Mouse (Mus musculus): ENCODE measurements around the gene Fam193a. TPM values are rescaled to one million over a fixed set of nuclear protein-coding genes. Genes with fewer than 3 reads are reported as not detected.

Fam193a gene
- total and polyA plus RNA-seq, 2 experiments from 2014 or later, result 12.4 to 53.3 TPM

GRCm38 (mm10) chr5:34330136-34330535 lies 39.6 kb upstream of the Fam193a start:
- 86% methylated on average over 2 of the region's 2 CpGs for WGBS
- Histone ChIP-seq H3K4me1 (ENCODE audit: insufficient read depth, low read length) (peaks cover 6% of the 10 kb centered on the region), H3K9me3 (ENCODE audit: low read length) (no peaks in the 10 kb centered on the region), H3K4me2 (ENCODE audit: low read depth, low read length, poor library complexity, severe bottlenecking) (no peak overlapping the region), H3K27me3 (ENCODE audit: insufficient read depth, low read length) (no peaks in the 10 kb centered on the region), H3K27ac (ENCODE audit: low read depth, low read length) (no peak overlapping the region), H3K36me3 (ENCODE audit: insufficient read depth, low read length) (no peaks in the 10 kb centered on the region), H3K4me3 (ENCODE audit: low read depth, low read length) (no peak overlapping the region), H3K9ac (replicated peaks; ENCODE audit: low read length, poor library complexity, severe bottlenecking) (no peak overlapping the region)
- ATAC-seq (ENCODE audit: low FRiP score), result no peak
- no peak for DNase-seq (ENCODE audit: low spot score)
- no peak for TF ChIP-seq CTCF (IDR thresholded peaks at IDR 0.05)

DNA sequence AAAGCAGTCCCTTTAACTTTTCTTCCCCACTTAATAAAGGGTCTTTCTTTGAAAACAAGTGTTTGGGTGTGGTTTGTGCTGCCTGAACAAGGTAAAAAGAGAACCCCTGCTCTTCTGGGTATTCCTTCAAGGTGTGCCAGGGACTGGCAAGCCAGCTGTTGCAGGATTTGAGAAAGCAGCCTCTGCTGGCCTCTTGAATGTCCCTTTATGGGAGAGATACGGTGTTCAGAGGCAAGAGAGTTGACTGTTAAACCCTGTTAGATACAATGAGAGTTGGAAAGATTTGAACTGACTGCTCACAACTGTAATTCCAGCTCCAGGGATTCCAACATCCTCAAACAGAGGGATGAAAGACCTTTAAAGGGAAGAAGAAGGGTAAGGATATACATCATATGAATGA lies 35.7 kb upstream of the Fam193a start:
- Histone ChIP-seq H3K9me3 (ENCODE audit: low read length) (no peaks in the 10 kb centered on the region), H3K4me2 (ENCODE audit: low read depth, low read length, poor library complexity, severe bottlenecking) (no peak overlapping the region), H3K27me3 (ENCODE audit: insufficient read depth, low read length) (no peaks in the 10 kb centered on the region), H3K4me1 (ENCODE audit: insufficient read depth, low read length) (peaks cover 9% of the 10 kb centered on the region; the same call in 1 of the 2 replicates), H3K4me3 (ENCODE audit: low read depth, low read length) (no peak overlapping the region), H3K9ac (replicated peaks; ENCODE audit: low read length, poor library complexity, severe bottlenecking) (no peak overlapping the region), H3K36me3 (ENCODE audit: insufficient read depth, low read length) (no peaks in the 10 kb centered on the region), H3K27ac (ENCODE audit: low read depth, low read length) (no peak overlapping the region)
- no peak for DNase-seq (ENCODE audit: low spot score)
- no peak for TF ChIP-seq CTCF (IDR thresholded peaks at IDR 0.05)
- ATAC-seq (ENCODE audit: low FRiP score), result no peak
- WGBS, result 90% methylated on average over 1 of the region's 1 CpGs

GRCm38 (mm10) chr5:34335539-34336096 lies 34.1 kb upstream of the Fam193a start:
- ATAC-seq (ENCODE audit: low FRiP score) (peak; percentile 60), DNase-seq (ENCODE audit: low spot score) (peak; percentile 3)
- Histone ChIP-seq H3K27me3 (ENCODE audit: insufficient read depth, low read length) (no peaks in the 10 kb centered on the region), H3K36me3 (ENCODE audit: insufficient read depth, low read length) (no peaks in the 10 kb centered on the region), H3K27ac (ENCODE audit: low read depth, low read length) (peak overlapping the region; percentile 80), H3K4me1 (ENCODE audit: insufficient read depth, low read length) (peaks cover 9% of the 10 kb centered on the region; the same call in 1 of the 2 replicates), H3K9ac (replicated peaks; ENCODE audit: low read length, poor library complexity, severe bottlenecking) (peak overlapping the region; percentile 89), H3K9me3 (ENCODE audit: low read length) (no peaks in the 10 kb centered on the region), H3K4me3 (ENCODE audit: low read depth, low read length) (peak overlapping the region; percentile 99), H3K4me2 (ENCODE audit: low read depth, low read length, poor library complexity, severe bottlenecking) (peak overlapping the region; percentile 85)
- TF ChIP-seq CTCF (IDR thresholded peaks at IDR 0.05), result no peak
- 1% methylated on average over 21 of the region's 21 CpGs for WGBS

- peak within 1 kb of the TSS; percentile 98 for H3K9ac ChIP-seq (replicated peaks; ENCODE audit: low read length, poor library complexity, severe bottlenecking)
- ATAC-seq (ENCODE audit: low FRiP score), result peak; percentile 97
- under 1% methylated on average over 65 of the region's 67 CpGs for WGBS
- TF ChIP-seq CTCF (IDR thresholded peaks at IDR 0.05), result no peak
- DNase-seq (ENCODE audit: low spot score), result peak; percentile 99
- H3K27ac ChIP-seq (ENCODE audit: low read depth, low read length), result peak within 1 kb of the TSS; percentile 98
- peak within 1 kb of the TSS; percentile 99 for H3K4me3 ChIP-seq (ENCODE audit: low read depth, low read length)
- no peaks in the 10 kb centered on the region for H3K9me3 ChIP-seq (ENCODE audit: low read length)
- H3K4me2 ChIP-seq (ENCODE audit: low read depth, low read length, poor library complexity, severe bottlenecking), result peak within 1 kb of the TSS; percentile 85
- no peaks in the 10 kb centered on the region for H3K36me3 ChIP-seq (ENCODE audit: insufficient read depth, low read length)
- H3K27me3 ChIP-seq (ENCODE audit: insufficient read depth, low read length), result no peaks in the 10 kb centered on the region
- peaks cover 9% of the 10 kb centered on the region; the same call in 1 of the 2 replicates for H3K4me1 ChIP-seq (ENCODE audit: insufficient read depth, low read length)
Observed at GRCm38 (mm10) chr5:34336097-34336774, 33.5 kb upstream of the Fam193a start, which contains the start of gene Rnf4. TSS of gene Rnf4 (plus strand) at chr5:34336289.

- TF ChIP-seq CTCF (IDR thresholded peaks at IDR 0.05), result no peak
- no peaks in the 10 kb centered on the region for H3K27me3 ChIP-seq (ENCODE audit: insufficient read depth, low read length)
- ATAC-seq (ENCODE audit: low FRiP score), result peak; percentile 50
- H3K4me1 ChIP-seq (ENCODE audit: insufficient read depth, low read length), result peaks cover 9% of the 10 kb centered on the region; the same call in 1 of the 2 replicates
- H3K27ac ChIP-seq (ENCODE audit: low read depth, low read length), result peak overlapping the region; percentile 98
- peak; percentile 48 for DNase-seq (ENCODE audit: low spot score)
- WGBS, result 1% methylated on average over 41 of the region's 42 CpGs
- H3K4me2 ChIP-seq (ENCODE audit: low read depth, low read length, poor library complexity, severe bottlenecking), result peak overlapping the region; percentile 69
- H3K36me3 ChIP-seq (ENCODE audit: insufficient read depth, low read length), result no peaks in the 10 kb centered on the region
- H3K4me3 ChIP-seq (ENCODE audit: low read depth, low read length), result peak overlapping the region; percentile 99
- peak overlapping the region; percentile 98 for H3K9ac ChIP-seq (replicated peaks; ENCODE audit: low read length, poor library complexity, severe bottlenecking)
- no peaks in the 10 kb centered on the region for H3K9me3 ChIP-seq (ENCODE audit: low read length)
Observed at GRCm38 (mm10) chr5:34336775-34337450, 32.8 kb upstream of the Fam193a start.
